Mouse (Mus musculus): ENCODE data around the gene Ccdc114.
A peak's percentile ranks its signal among the peaks of the same experiment; 100 is the strongest.
"Not testable (repeated sequence)": the region's sequence is repeated elsewhere in the genome, so short reads cannot be mapped to it uniquely, and the experiment has no call there.

The Ccdc114 gene

DNA sequence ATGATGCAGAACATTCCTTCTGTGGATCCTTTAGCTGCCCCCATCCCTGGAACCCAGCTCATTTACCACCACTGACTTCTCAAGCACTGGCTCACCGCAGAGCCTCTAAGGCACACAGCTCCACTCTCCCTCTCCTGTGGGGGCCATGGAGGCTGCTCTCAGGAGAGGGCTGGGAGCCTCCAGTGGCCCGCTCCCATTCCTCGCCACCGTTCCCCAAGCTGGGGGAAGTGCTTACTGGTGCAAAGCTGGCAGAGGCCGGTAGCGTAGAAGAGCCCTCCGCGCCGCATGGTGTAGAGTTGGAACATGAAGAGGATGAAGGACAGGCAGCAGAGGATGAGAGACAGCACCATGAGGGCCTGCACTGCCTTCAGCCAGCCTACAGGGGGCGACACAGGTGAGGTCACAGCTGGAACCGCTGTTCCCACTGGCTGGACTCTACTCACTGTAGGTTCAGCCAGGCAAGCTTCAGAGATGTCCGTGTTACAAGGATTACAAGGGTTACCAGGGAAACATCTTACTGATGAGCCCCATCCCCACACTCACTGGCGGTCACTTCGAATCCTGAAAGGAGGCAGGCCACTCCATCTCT lies 4.7 kb upstream of the Ccdc114 start:
- DNase-seq: no peak

DNA sequence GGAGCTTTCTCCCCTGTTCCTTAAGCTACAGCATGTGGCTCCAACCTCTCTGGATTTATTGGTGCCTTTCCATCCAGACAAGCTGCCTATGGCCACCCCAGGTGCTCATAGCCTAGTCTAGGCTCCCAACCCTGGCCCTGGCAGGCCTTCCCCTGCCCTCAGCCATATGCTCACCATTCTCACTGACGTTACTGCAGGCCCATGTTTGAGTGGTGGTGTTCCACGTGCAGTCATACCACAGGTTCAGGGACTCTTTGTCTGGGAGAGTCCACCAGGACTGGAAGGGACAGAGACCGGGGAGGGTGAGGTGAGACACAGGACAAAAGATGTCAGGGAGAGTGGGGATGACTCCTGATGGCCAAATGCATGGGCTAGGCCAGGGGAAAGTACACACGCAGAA lies 4.1 kb upstream of the Ccdc114 start:
- no peak for DNase-seq

DNA sequence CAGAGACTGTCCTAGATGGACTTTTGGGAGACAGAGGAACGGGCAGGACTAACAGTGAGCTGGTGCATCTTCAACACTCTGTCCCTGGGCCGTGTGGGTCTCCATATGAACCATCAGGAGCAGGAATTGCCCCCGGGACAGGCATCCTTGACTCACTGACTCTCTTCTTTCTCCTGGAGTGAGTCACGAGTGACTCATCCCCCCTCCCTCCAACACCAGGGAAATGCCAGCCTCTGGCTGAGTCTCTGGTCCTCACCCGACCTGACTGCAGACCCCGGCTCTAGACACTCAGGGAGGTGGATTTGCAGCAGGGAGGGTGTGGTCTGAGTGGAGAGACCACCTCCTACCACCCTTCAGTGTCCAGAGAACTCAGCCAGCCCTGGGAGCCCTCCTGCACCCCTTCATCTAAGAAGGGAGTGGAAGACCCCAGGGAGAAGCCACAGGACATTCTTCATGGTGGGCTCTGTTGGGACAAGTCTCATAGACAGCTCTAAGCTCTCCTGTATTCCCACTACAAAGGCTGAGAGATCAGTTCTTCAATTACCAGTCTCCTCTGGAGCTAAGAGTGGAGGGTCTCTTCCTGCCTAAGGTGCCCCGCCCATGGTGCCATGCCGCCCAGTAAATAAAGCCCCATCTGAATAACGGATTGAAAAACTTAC lies 3.2 kb upstream of the Ccdc114 start:
- DNase-seq: no peak

DNA sequence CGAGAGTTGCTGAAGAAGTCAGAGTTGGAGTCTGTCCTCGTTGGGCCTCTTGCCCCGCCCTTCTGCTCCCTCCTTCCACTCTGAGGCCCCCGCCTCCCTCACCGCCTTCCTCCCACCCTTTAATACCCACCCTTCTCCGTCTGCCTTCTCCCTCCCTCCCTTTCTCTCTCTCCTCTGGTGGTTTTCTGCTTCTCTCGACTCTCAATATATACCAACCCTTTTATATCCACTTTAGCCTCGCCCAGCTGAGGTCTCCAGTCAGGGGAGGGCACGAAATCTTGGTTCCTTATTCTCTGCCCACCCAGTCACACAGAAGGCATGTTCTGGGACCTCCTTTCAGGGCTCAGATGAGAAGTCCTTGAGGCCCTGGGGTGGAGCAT lies 2.6 kb upstream of the Ccdc114 start, which contains the start of gene Emp3:
Gene Emp3, minus strand, starts transcription at position 163 of the 380 bp plus-strand sequence.
- no peak for DNase-seq

DNA sequence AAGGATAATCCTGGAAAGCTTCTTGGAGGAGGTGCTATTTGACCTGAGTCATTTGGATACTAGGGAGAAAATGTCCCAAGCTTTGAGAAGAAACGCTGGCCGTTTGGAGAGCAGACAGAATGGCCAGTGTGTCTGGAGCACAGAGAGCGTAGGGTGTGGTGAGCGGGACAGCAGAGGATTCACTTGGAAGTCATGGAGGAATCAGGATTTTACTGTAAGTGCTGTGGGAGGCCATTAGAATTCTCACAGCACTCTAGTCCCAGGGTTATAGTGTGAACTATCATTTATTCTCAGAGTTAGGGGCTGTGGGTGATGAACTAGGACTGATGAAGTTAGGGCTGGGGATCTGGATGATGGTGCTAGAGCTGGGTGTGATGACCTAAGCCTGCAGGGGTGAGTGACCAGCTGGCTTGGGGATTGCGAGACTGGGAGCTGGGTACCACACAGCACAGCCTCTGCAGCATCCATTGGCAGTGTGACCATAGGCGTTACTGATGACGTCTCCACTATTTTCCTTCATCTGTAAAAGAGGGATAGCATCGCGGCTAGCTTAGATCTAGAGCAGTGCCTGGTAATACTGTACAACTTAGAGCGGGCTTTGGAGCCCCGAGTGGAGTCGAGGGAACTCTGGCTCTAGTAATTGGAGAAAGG lies 1.8 kb upstream of the Ccdc114 start:
- no peak for DNase-seq

DNA sequence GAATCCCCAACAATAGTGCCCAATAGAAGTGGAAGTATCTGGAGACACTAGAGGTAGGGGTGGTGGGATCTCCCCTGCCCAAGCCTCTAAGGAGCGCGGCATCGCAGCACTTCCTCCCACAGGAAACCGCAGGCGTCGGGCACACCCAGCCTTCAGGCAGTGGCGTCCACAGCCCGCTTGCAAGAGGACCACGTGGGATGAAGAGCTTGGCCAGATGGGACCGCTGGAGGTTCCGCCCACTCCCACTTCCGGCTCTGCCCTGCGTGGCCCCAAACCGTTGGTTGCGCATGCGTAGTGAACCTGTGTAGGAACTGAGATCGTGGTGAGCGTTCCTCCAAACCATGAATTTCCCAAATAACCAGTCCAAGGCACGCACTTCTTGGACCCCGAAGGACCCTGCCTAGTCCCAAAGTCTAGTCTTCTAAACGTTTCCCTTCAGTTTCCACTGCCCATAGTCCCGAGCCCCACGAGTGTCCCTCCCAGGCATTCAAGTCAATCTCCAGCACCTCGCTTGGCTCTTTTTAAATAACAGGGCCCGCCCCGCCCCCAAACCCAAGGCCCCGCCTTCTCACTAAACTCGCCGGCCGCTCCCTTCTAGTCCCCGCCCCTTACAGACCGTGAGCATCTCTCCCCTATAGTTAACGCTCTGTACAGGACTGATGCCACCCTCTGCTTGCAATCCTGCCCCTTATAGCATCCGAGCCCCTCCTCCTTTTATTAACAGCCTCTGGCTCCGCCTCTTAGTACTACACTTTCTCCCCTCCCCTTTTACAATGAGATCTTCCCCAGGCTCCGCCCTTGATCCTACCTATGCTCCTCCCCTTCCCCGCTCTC lies 727 bp upstream of the Ccdc114 start:
- DNase-seq: peak; percentile 86

DNA sequence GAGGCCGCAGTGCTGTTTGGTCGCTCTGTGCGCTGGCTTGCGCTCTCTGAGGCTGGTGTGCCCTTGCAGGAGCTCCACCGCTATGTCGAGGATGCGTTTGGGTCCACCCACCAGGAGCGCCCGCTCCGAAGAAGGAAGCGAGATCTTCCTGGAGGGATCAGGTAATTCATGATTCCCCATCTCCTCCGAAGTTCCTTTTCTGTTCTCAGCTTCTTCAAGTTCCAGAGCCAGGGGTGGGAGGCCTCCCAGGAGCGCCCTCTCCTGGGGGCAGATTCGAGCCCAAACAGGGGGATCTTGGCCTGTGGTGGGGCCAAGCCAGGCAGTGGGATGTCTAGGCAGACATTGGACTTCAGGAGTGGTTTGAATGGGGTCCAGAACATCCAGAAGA lies 551 bp downstream of the Ccdc114 start:
- no peak for DNase-seq

DNA sequence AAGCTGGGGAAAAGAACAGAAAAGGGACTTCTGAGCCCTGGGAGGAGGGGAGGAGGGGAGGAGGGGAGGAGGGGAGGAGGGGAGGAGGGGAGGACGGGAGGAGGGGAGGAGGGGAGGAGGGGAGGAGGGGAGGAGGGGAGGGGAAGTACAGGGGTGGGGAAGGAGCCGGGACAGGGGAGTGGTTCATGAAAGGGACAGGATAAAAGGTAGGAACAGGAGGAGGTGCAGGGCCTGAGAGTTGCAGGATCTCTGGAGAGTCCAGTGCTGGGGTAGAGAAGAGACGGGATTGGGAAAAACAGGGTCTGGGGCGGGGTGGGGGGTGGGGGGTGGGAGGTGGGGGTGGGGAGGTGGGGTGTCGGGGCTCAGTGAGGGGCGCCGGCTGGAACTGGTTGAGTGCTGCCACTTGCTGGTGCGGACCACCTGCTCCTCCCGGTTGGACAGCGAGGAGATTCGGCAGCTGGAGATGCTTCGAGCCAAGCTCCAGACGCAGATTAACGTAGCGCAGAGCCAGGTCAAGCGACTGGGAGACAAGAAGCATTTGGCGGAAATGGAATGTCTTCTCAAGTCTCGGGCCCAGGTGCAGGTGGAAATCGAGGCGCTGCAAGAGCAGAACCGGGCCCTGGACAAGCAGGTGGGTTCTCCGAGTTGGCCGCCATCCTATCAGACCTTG lies 4.9 kb downstream of the Ccdc114 start:
- DNase-seq: no peak

DNA sequence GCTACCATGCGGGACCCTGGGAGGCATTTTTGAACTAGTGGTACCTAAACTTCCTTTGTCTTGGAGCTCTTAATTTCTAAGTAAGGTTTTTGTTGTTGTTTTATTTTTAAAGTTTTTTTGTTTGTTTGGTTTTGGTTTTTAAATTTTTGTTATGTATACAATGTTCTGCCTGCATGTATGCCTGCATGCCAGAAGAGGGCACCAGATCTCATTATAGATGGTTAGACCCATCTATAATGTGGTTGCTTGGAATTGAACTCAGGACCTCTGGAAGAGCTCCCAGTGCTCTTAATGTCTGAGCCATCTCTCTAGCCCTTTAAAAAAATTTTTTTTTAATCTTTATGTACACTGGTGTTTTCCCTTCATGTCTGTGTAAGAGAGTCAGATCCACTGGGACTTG lies 5.8 kb downstream of the Ccdc114 start:
- DNase-seq: no peak

DNA sequence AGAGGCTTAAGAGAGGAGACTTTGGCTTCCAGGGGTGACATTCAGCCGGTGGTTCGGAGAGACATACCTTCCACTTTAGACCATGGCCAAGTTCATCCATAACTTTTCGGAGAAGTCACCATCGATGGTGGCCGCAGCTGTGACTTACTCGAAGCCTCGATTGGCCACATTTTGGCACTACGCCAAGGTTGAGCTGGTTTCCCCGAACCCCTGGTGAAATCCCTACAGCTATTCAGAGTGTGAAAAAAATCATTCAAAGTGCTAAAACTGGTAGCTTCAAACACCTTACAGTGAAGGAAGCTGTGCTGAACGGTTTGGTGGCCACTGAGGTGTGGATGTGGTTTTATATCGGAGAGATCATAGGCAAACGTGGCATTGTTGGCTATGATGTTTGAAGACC lies 9.9 kb downstream of the Ccdc114 start:
- DNase-seq: not testable (repeated sequence)

DNA sequence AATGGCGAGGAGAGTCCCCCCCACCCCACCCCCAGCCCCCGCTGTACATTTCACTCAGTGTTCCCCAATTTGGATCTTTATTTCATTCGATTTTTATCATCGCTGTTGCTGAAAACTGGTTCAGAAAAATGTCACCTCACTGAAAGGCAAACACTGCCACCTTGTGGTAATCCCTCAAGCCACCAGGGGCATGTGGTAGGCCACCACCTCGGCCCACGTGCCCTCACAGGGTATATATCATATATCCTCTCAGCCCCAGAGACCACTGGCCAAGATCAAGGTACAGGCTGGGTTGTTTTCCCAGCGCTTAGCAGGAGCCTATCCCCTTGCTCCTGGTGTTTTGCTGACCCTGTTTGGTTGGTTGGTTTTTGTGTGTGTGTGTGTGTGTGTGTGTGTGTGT lies 11.2 kb downstream of the Ccdc114 start:
- no peak for DNase-seq

DNA sequence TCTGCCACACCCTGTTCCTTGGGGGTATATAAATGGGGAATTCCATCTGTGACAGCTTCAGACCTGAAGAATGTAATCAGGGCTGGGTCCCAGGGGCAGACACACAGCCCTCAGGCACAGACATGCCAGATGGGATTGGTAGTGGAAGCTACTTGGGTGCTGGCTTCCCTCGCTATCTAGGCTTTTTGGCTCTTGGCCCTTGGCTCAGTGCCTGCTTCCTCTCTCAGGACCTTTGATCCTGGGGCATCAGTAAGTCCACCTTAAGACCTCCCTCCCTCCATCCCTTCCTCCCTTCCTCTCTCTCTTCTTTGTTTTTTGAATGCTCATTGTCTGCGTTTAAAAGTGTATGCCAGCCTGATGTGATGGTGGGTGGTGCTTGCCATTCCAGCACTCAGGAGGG lies 16.0 kb downstream of the Ccdc114 start:
- no peak for DNase-seq

DNA sequence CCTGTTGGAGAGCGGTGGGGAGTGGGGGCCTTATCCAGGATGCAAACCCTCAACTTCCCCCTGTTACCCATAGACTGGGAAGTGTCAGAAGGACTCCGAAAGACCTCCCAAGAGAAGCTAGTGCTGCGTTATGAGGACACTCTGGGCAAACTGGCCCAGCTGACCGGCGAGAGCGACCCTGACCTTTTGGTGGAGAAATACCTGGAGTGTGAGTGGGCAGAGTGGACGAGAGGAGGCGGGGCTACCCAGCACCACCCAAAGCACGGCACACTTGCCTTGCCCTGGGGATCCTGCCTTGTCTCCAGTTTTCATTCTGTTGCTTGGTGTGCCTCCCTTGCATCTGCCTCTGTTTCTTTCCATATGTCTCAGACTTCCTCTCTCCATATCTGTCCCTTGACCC lies 18.1 kb downstream of the Ccdc114 start:
- no peak for DNase-seq

DNA sequence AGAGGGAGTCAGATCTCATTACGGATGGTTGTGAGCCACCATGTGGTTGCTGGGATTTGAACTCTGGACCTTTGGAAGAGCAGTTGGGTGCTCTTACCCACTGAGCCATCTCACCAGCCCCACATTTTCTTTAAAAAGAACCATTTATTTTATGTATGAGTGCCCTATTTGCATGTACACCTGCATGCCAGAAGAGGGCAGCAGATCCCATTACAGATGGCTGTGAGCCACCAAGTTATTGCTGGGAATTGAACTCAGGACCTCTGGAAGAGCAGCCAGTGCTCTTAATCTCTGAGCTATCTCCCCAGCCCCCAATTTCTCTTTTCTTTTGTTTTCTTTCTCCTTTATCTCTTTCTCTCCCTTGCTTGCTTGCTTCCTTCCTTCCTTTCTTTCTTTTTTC lies 19.4 kb downstream of the Ccdc114 start:
- DNase-seq: not testable (repeated sequence)

DNA sequence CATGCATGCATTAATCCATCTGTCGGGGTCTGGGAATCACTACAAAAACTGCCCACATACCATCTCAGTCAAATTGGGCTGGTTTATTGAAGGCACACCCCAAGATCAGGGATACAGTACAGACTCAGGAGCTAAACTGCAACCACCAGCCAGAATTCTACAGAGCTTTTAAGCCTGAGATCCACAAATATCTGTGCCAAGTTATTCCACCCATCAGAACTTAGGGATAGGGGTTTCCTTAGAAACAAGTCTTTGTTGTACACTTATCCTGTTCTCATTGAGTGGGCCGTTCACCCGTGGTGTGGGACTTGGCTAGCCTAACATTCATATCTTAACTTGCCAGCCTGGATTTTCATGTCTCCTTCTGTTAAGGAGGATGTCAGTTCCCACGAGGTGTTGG lies 25.2 kb downstream of the Ccdc114 start:
- no peak for DNase-seq

DNA sequence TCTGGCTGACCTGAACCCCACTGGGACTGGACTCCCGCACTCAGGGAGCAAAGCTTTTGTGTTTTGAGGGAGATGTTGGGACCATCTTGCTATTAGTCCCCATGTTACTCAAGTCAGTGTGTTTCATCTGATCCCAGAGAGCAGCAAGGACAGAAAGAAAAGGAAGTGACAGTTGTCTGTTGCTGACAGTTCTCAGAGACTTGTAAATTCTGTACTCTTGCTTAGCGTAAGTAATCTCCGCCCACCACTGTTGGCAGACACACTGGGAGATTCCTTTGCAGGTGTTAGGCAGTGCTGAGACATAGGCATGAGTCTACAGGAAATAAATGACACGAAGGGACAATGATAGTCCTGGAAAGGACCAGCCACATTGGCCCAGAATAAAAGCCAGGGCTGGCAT lies 32.7 kb downstream of the Ccdc114 start:
- DNase-seq: no peak

DNA sequence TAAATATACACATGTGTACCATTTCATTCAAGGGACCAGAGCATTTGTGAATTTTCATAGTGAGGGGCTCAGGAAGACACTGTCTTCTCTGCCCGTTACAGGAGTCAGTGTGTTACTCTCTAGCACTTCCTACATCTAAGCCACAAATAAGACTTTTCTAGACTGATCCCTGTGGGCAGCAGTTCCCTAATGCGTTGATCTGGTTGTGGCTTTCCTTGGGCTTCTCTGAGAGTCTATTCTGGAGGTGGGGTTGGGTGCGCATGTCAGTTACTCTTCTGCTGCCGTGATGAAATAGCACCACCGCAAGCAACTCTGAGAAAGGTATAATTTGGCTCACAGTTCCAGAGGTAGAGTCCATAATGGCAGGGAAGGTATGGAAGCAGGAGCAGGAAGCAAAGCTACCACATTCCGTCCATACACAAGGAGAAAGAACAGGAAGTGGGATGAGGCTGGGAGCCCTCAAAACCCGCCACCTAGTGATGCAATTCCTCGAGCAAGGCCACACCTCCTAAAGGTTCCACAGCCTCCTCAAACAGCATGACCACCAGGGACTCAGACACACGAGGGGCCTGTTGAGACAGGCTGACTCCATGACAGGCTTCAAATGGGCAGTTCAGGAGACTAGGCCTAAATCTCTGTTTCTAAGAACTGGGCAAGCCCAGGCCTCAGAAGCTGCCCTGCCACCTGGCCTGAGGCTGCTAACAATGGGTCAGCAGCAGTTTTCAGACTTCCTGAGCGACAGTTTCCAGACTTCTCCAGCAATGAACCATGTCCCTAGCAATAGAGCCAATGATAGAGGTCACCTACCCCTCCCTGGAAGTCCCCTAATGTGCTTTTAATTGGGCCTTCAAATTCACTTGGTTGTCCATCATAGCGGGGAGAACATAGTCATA lies 48.2 kb downstream of the Ccdc114 start:
- DNase-seq: no peak

DNA sequence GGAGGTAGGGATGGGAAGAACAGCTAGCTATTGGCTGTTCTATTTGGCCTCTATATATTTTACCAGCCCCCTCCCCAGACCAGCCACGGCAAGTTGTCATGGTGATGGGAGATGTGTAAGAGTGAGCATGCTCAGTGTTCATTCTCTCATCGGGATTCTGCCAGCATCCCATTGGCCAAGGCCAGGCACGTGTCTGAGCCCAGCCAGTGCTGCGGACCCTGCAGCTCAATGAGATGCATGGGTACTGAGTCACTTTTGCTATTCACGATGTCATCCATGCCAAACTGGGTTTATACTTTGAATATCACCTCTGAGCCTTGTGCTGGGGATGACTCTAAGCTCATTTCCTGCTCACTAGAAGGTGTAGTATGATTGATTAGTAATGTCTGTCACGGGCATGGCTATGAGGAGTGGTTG lies 49.4 kb downstream of the Ccdc114 start:
- no peak for DNase-seq

DNA sequence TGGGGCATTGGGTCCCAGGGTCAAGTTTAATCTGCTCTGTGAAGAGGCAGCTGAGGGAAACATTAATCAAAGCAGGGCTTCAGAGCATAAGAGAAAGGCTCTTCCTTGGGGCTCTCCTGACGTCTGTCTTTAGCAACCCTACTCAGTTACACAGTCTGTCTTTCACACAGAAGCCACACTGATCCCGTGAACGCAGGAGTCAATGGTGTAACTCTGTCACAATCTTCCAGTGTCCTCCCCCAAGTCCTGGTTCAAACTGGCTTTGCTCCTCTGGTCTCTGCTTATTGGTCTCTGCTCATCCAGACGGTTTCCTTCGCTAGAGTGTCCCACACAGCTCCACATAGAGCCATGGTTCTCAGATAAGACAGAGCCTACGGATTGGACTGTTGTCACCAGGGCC lies 50.2 kb downstream of the Ccdc114 start:
- DNase-seq: no peak

DNA sequence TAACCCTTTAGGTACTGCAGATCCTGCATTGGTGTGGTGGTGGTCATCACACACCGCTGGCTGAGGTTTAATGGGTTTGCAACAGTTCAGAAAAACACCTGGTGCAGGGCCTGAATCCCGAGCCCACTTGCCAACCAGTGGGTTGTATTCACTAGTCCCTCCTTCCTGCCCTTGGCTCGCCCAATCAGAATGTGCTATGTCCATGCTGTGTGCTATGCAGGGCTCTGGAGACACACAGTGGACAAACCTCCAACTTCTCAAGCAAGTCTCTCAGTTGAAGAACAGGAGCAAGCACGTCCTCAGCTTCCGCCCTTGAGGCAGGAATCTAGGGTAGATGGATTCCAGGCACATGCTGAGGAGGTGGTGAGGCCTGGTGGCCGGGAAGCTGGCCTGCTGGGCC lies 50.6 kb downstream of the Ccdc114 start:
- DNase-seq: no peak

DNA sequence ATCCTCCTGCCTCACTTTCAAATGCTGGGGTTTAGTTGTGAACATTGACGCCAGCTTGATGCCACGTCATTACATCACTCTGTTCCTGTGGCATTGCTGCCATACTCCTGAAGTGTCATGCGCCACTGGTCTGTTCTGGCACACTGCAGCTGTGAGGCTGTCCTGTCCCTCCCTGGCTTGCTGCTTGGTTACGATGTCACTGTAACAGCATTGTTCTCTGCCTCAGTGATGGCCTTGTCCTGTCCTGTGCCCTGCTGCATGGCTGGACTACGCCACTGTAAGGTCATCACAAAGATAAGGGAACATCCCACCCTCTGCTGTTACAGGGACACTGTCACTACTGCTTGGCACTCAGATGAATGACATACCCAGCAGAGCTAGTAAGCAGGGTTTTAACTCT lies 57.7 kb downstream of the Ccdc114 start:
- peak; percentile 6 for DNase-seq

DNA sequence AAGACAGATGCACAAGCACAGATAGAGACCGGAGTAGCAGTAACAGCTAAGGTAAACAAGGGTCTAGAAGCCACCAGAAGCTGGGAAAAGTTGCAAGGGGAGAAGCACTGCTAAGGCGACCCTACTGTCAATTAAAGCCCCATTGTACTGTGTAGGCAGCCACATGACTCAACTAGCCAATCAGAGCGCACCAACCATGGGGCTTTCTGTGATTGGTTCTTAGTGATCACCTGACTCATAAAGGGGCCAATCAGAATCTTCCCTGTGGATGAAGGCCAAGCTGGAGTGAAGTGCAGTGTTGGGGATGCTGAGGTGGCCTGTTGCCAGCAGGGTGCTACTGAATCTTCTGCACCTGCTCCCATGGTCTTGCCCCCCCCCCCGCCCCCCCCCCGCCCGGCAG lies 63.0 kb downstream of the Ccdc114 start:
- DNase-seq: no peak

Measured in cerebellum, adult 11-12 months (tissue).